Mouse (Mus musculus) kidney, adult 9 months (tissue): ENCODE results near the gene Sfxn2.

Source experiments
- DNase-seq: peaks from one replicate; pipeline ENCODE4 v3.0.0; 2022

Gene Sfxn2

GRCm38 (mm10) chr19:46631637-46632036 is 58.5 kb downstream of the Sfxn2 start:
- DNase-seq, result no peak

GRCm38 (mm10) chr19:46635766-46636165 is 62.6 kb downstream of the Sfxn2 start:
- DNase-seq, result no peak

- DNase-seq, result no peak
Measured at GRCm38 (mm10) chr19:46637598-46637997, 64.4 kb downstream of the Sfxn2 start.

GRCm38 (mm10) chr19:46639053-46639452 is 65.9 kb downstream of the Sfxn2 start:
- DNase-seq, result no peak

GRCm38 (mm10) chr19:46639496-46639895 is 66.3 kb downstream of the Sfxn2 start:
- DNase-seq, result no peak

- no peak for DNase-seq
Measured at GRCm38 (mm10) chr19:46640780-46641179, 67.6 kb downstream of the Sfxn2 start.

- DNase-seq, result peak; percentile 88
Measured at GRCm38 (mm10) chr19:46641420-46642085, 68.4 kb downstream of the Sfxn2 start.

- DNase-seq, result no peak
Measured at GRCm38 (mm10) chr19:46642136-46642753, 69.1 kb downstream of the Sfxn2 start.

- DNase-seq, result no peak
Measured at GRCm38 (mm10) chr19:46643236-46643635, 70.1 kb downstream of the Sfxn2 start.

- DNase-seq, result no peak
Measured at GRCm38 (mm10) chr19:46644343-46644792, 71.2 kb downstream of the Sfxn2 start.

GRCm38 (mm10) chr19:46644793-46645602 is 71.8 kb downstream of the Sfxn2 start:
- peak; percentile 69 for DNase-seq

GRCm38 (mm10) chr19:46646041-46646481 is 72.9 kb downstream of the Sfxn2 start:
- peak; percentile 77 for DNase-seq

GRCm38 (mm10) chr19:46647254-46647653 is 74.1 kb downstream of the Sfxn2 start:
- no peak for DNase-seq
